Mouse (Mus musculus): ENCODE data around the gene Rbms3. TPM values are rescaled to one million over a fixed set of nuclear protein-coding genes. Genes with fewer than 3 reads are reported as not detected.

The Rbms3 gene
- total RNA-seq, 1 experiment, result 2.2 TPM

- no peak for DNase-seq (ENCODE audit: low read depth, low spot score)
- H3K36me3 ChIP-seq (ENCODE audit: control insufficient read depth, insufficient read depth, low read length, poor library complexity, severe bottlenecking), result no peaks in the 10 kb centered on the region
- H3K27ac ChIP-seq (ENCODE audit: insufficient read depth, low read depth, low read length, poor library complexity, severe bottlenecking), result no peak overlapping the region
- no peak for TF ChIP-seq ZNF384 (IDR thresholded peaks at IDR 0.05; ENCODE audit: low read depth, low read length)
- TF ChIP-seq MAFK (IDR thresholded peaks at IDR 0.05; ENCODE audit: insufficient read depth, low read depth, low read length), result no peak
- no peak for TF ChIP-seq CHD2 (IDR thresholded peaks at IDR 0.05; ENCODE audit: low read depth, low read length)
- TF ChIP-seq ZC3H11A (IDR thresholded peaks at IDR 0.05; ENCODE audit: borderline replicate concordance, low read depth, low read length), result no peak
- no peak for TF ChIP-seq HCFC1 (IDR thresholded peaks at IDR 0.05; ENCODE audit: borderline replicate concordance, insufficient read depth, low read length)
- H3K9me3 ChIP-seq (ENCODE audit: control insufficient read depth, insufficient read depth, low read depth, low read length), result no peaks in the 10 kb centered on the region
- H3K4me3 ChIP-seq (ENCODE audit: insufficient read depth in 1 of 2, low read depth in 1 of 2, low read length in 2 of 2, poor library complexity in 1 of 2, severe bottlenecking in 1 of 2), result no peak overlapping the region
- no peaks in the 10 kb centered on the region for H3K4me1 ChIP-seq (ENCODE audit: control insufficient read depth in 2 of 2, insufficient read depth in 2 of 2, low read length in 2 of 2, poor library complexity in 1 of 2)
- H3K9ac ChIP-seq (ENCODE audit: insufficient read depth, low read depth, low read length, poor library complexity, severe bottlenecking), result no peak overlapping the region
- in situ Hi-C loops (cut with MboI; ENCODE audit: low sequenced_read_pairs in 2 of 2, unreplicated experiment in 2 of 2), result no loop called here
Observed at GRCm38 (mm10) chr9:116834949-116835348, 794.8 kb downstream of the Rbms3 start.

GRCm38 (mm10) chr9:116833677-116834076 lies 796.0 kb downstream of the Rbms3 start:
- TF ChIP-seq ZNF384 (IDR thresholded peaks at IDR 0.05; ENCODE audit: low read depth, low read length) (no peak), CHD2 (IDR thresholded peaks at IDR 0.05; ENCODE audit: low read depth, low read length) (no peak), MAFK (IDR thresholded peaks at IDR 0.05; ENCODE audit: insufficient read depth, low read depth, low read length) (no peak), HCFC1 (IDR thresholded peaks at IDR 0.05; ENCODE audit: borderline replicate concordance, insufficient read depth, low read length) (no peak), ZC3H11A (IDR thresholded peaks at IDR 0.05; ENCODE audit: borderline replicate concordance, low read depth, low read length) (no peak)
- Histone ChIP-seq H3K4me1 (ENCODE audit: control insufficient read depth in 2 of 2, insufficient read depth in 2 of 2, low read length in 2 of 2, poor library complexity in 1 of 2) (no peaks in the 10 kb centered on the region), H3K9ac (ENCODE audit: insufficient read depth, low read depth, low read length, poor library complexity, severe bottlenecking) (no peak overlapping the region), H3K27ac (ENCODE audit: insufficient read depth, low read depth, low read length, poor library complexity, severe bottlenecking) (no peak overlapping the region), H3K4me3 (ENCODE audit: insufficient read depth in 1 of 2, low read depth in 1 of 2, low read length in 2 of 2, poor library complexity in 1 of 2, severe bottlenecking in 1 of 2) (no peak overlapping the region), H3K36me3 (ENCODE audit: control insufficient read depth, insufficient read depth, low read length, poor library complexity, severe bottlenecking) (no peaks in the 10 kb centered on the region), H3K9me3 (ENCODE audit: control insufficient read depth, insufficient read depth, low read depth, low read length) (no peaks in the 10 kb centered on the region)
- in situ Hi-C loops (cut with MboI; ENCODE audit: low sequenced_read_pairs in 2 of 2, unreplicated experiment in 2 of 2), result no loop called here
- DNase-seq (ENCODE audit: low read depth, low spot score), result no peak

GRCm38 (mm10) chr9:116832822-116833221 lies 796.9 kb downstream of the Rbms3 start:
- Histone ChIP-seq H3K9me3 (ENCODE audit: control insufficient read depth, insufficient read depth, low read depth, low read length) (no peaks in the 10 kb centered on the region), H3K36me3 (ENCODE audit: control insufficient read depth, insufficient read depth, low read length, poor library complexity, severe bottlenecking) (no peaks in the 10 kb centered on the region), H3K27ac (ENCODE audit: insufficient read depth, low read depth, low read length, poor library complexity, severe bottlenecking) (no peak overlapping the region), H3K9ac (ENCODE audit: insufficient read depth, low read depth, low read length, poor library complexity, severe bottlenecking) (no peak overlapping the region), H3K4me1 (ENCODE audit: control insufficient read depth in 2 of 2, insufficient read depth in 2 of 2, low read length in 2 of 2, poor library complexity in 1 of 2) (no peaks in the 10 kb centered on the region), H3K4me3 (ENCODE audit: insufficient read depth in 1 of 2, low read depth in 1 of 2, low read length in 2 of 2, poor library complexity in 1 of 2, severe bottlenecking in 1 of 2) (no peak overlapping the region)
- TF ChIP-seq ZC3H11A (IDR thresholded peaks at IDR 0.05; ENCODE audit: borderline replicate concordance, low read depth, low read length) (no peak), CHD2 (IDR thresholded peaks at IDR 0.05; ENCODE audit: low read depth, low read length) (no peak), MAFK (IDR thresholded peaks at IDR 0.05; ENCODE audit: insufficient read depth, low read depth, low read length) (no peak), ZNF384 (IDR thresholded peaks at IDR 0.05; ENCODE audit: low read depth, low read length) (no peak), HCFC1 (IDR thresholded peaks at IDR 0.05; ENCODE audit: borderline replicate concordance, insufficient read depth, low read length) (no peak)
- no peak for DNase-seq (ENCODE audit: low read depth, low spot score)
- in situ Hi-C loops (cut with MboI; ENCODE audit: low sequenced_read_pairs in 2 of 2, unreplicated experiment in 2 of 2), result no loop called here

GRCm38 (mm10) chr9:116831386-116831785 lies 798.3 kb downstream of the Rbms3 start:
- H3K4me3 ChIP-seq (ENCODE audit: insufficient read depth in 1 of 2, low read depth in 1 of 2, low read length in 2 of 2, poor library complexity in 1 of 2, severe bottlenecking in 1 of 2), result no peak overlapping the region
- H3K9ac ChIP-seq (ENCODE audit: insufficient read depth, low read depth, low read length, poor library complexity, severe bottlenecking), result no peak overlapping the region

GRCm38 (mm10) chr9:116829929-116830328 lies 799.8 kb downstream of the Rbms3 start:
- Histone ChIP-seq H3K36me3 (ENCODE audit: control insufficient read depth, insufficient read depth, low read length, poor library complexity, severe bottlenecking) (no peaks in the 10 kb centered on the region), H3K27ac (ENCODE audit: insufficient read depth, low read depth, low read length, poor library complexity, severe bottlenecking) (no peak overlapping the region), H3K4me1 (ENCODE audit: control insufficient read depth in 2 of 2, insufficient read depth in 2 of 2, low read length in 2 of 2, poor library complexity in 1 of 2) (no peaks in the 10 kb centered on the region), H3K4me3 (ENCODE audit: insufficient read depth in 1 of 2, low read depth in 1 of 2, low read length in 2 of 2, poor library complexity in 1 of 2, severe bottlenecking in 1 of 2) (no peak overlapping the region), H3K9ac (ENCODE audit: insufficient read depth, low read depth, low read length, poor library complexity, severe bottlenecking) (no peak overlapping the region), H3K9me3 (ENCODE audit: control insufficient read depth, insufficient read depth, low read depth, low read length) (no peaks in the 10 kb centered on the region)
- TF ChIP-seq HCFC1 (IDR thresholded peaks at IDR 0.05; ENCODE audit: borderline replicate concordance, insufficient read depth, low read length) (no peak), ZC3H11A (IDR thresholded peaks at IDR 0.05; ENCODE audit: borderline replicate concordance, low read depth, low read length) (no peak), MAFK (IDR thresholded peaks at IDR 0.05; ENCODE audit: insufficient read depth, low read depth, low read length) (no peak), ZNF384 (IDR thresholded peaks at IDR 0.05; ENCODE audit: low read depth, low read length) (no peak), CHD2 (IDR thresholded peaks at IDR 0.05; ENCODE audit: low read depth, low read length) (no peak)
- in situ Hi-C loops (cut with MboI; ENCODE audit: low sequenced_read_pairs in 2 of 2, unreplicated experiment in 2 of 2), result no loop called here
- no peak for DNase-seq (ENCODE audit: low read depth, low spot score)

More at GRCm38 (mm10) chr9:116831386-116831785, 798.3 kb downstream of the Rbms3 start:
- no peaks in the 10 kb centered on the region for H3K4me1 ChIP-seq (ENCODE audit: control insufficient read depth in 2 of 2, insufficient read depth in 2 of 2, low read length in 2 of 2, poor library complexity in 1 of 2)
- in situ Hi-C loops (cut with MboI; ENCODE audit: low sequenced_read_pairs in 2 of 2, unreplicated experiment in 2 of 2), result no loop called here
- H3K9me3 ChIP-seq (ENCODE audit: control insufficient read depth, insufficient read depth, low read depth, low read length), result no peaks in the 10 kb centered on the region
- DNase-seq (ENCODE audit: low read depth, low spot score), result no peak
- TF ChIP-seq ZC3H11A (IDR thresholded peaks at IDR 0.05; ENCODE audit: borderline replicate concordance, low read depth, low read length) (no peak), ZNF384 (IDR thresholded peaks at IDR 0.05; ENCODE audit: low read depth, low read length) (no peak), MAFK (IDR thresholded peaks at IDR 0.05; ENCODE audit: insufficient read depth, low read depth, low read length) (no peak), HCFC1 (IDR thresholded peaks at IDR 0.05; ENCODE audit: borderline replicate concordance, insufficient read depth, low read length) (no peak), CHD2 (IDR thresholded peaks at IDR 0.05; ENCODE audit: low read depth, low read length) (no peak)
- H3K27ac ChIP-seq (ENCODE audit: insufficient read depth, low read depth, low read length, poor library complexity, severe bottlenecking), result no peak overlapping the region
- no peaks in the 10 kb centered on the region for H3K36me3 ChIP-seq (ENCODE audit: control insufficient read depth, insufficient read depth, low read length, poor library complexity, severe bottlenecking)

All from ES-E14 (cell line).